Mouse (Mus musculus) subcutaneous adipose tissue, adult 2 months (tissue): ENCODE results near the gene Rbm11. TPM values are rescaled to one million over a fixed set of nuclear protein-coding genes. Genes with fewer than 3 reads are reported as not detected.

Source experiments
- polyA plus RNA-seq: library from polyadenylated mRNA; depleted of rRNA; stranded (reverse); fragments of >200 nt; gene quantifications from 2 replicates; pipeline ENCODE4 v1.2.3, GENCODE M21; 2012; ENCODE audit warnings: low replicate concordance; rRNA removed

Rbm11 gene
- polyA plus RNA-seq = 0.06 and 0.67 TPM in 2 replicates

GRCm38 (mm10) chr16:75592671-75593500 is at the start of gene Rbm11:
Gene Rbm11 (plus strand): TSS chr16:75592844.

GRCm38 (mm10) chr16:75585961-75586360 is 6.7 kb upstream of the Rbm11 start, which contains the start of gene Lipi:
Gene Lipi (minus strand): TSS chr16:75586061.

Other genes starting within 250 kb of the Rbm11 start
- gene Lipi, start 6.8 kb upstream of the Rbm11 start, polyA plus RNA-seq = not detected in 2 replicates
- gene Hspa13, start 174.3 kb downstream of the Rbm11 start, polyA plus RNA-seq = 7.4 and 11.3 TPM in 2 replicates